Mouse (Mus musculus) heart, postnatal 4 days (tissue): ENCODE data around the gene Degs1. TPM values are rescaled to one million over a fixed set of nuclear protein-coding genes. Genes with fewer than 3 reads are reported as not detected.

Experiments
- total RNA-seq, 2 experiments: library from RNA; stranded (reverse); gene quantifications; 2 replicates each; pipeline ENCODE4 v1.2.3; 2021

Degs1 gene
- total RNA-seq, 2 experiments from 2014 or later, result 113 to 121 TPM

Other genes starting within 250 kb of the Degs1 start
- gene Srp9, start 158.1 kb downstream of the Degs1 start, total RNA-seq, result 10 to 100 TPM; 48.7 to 50.8 TPM
- not detected for gene Vmn1r1, start 118.3 kb downstream of the Degs1 start, total RNA-seq
- gene Fbxo28, start 58.8 kb upstream of the Degs1 start, total RNA-seq, result 10 to 100 TPM; 20.4 to 24.5 TPM
- 10 to 100 TPM; 20.4 to 20.5 TPM for gene Trp53bp2, start 126.4 kb upstream of the Degs1 start, total RNA-seq
- 10 to 100 TPM; 86.6 to 89.9 TPM for gene Capn2, start 234.8 kb upstream of the Degs1 start, total RNA-seq